ENCODE assay signal across 26 mouse cellular contexts in genomic region chr3:65129625-65130024, GRCm38 (mm10). TPM values are rescaled to one million over a fixed set of nuclear protein-coding genes. Genes with fewer than 3 reads are reported as not detected.
"Had no signal": no experiment of that assay in that cellular context is flagged by ENCODE, and none has a peak within 500 bp of the region (broad histone marks: within the 10 kb centered on the region; RNA-seq: fewer than 3 reads in every experiment).

No protein-coding gene starts in this region.

- DNase-seq: cerebellum, adult 8-10 months; cerebellum, adult 9-10 months; cerebellum, adult 9-11 months; cerebellum, postnatal 10 days; cerebellum, postnatal 14 days; cerebellum, postnatal 25 days; cerebellum, postnatal 36 days; embryo, embryonic 11 days; forebrain, postnatal 0 days; gastrocnemius, adult 2 months; gastrocnemius, postnatal 10 days; gastrocnemius, postnatal 14 days; gastrocnemius, postnatal 25 days; gastrocnemius, postnatal 36 days; heart, adult 18-20 months had no signal

- H3K9ac ChIP-seq: embryonic facial prominence, embryonic 12.5 days; embryonic facial prominence, embryonic 13.5 days; embryonic facial prominence, embryonic 15.5 days; forebrain, embryonic 12.5 days; forebrain, embryonic 13.5 days; forebrain, embryonic 15.5 days; forebrain, postnatal 0 days had no signal

- H3K9me3 ChIP-seq: embryonic facial prominence, embryonic 10.5 days; embryonic facial prominence, embryonic 12.5 days; embryonic facial prominence, embryonic 13.5 days; embryonic facial prominence, embryonic 15.5 days; forebrain, embryonic 10.5 days; forebrain, embryonic 12.5 days; forebrain, embryonic 13.5 days; forebrain, embryonic 15.5 days had no signal

- H3K27me3 ChIP-seq: embryonic facial prominence, embryonic 12.5 days; embryonic facial prominence, embryonic 13.5 days; embryonic facial prominence, embryonic 15.5 days; forebrain, embryonic 12.5 days; forebrain, embryonic 13.5 days; forebrain, embryonic 15.5 days had no signal

- ATAC-seq: forebrain, embryonic 13.5 days; forebrain, embryonic 14.5 days; forebrain, embryonic 15.5 days; forebrain, embryonic 16.5 days; forebrain, postnatal 0 days had no signal

- H3K4me3 ChIP-seq: embryonic facial prominence, embryonic 10.5 days; embryonic facial prominence, embryonic 12.5 days; embryonic facial prominence, embryonic 13.5 days; embryonic facial prominence, embryonic 15.5 days; erythroblast, embryonic 14.5 days; forebrain, embryonic 10.5 days; forebrain, embryonic 12.5 days; forebrain, embryonic 13.5 days; forebrain, embryonic 15.5 days; gastrocnemius, adult 2 months had no signal

- H3K4me2 ChIP-seq: embryonic facial prominence, embryonic 12.5 days; embryonic facial prominence, embryonic 13.5 days; embryonic facial prominence, embryonic 15.5 days; forebrain, embryonic 12.5 days; forebrain, embryonic 13.5 days; forebrain, embryonic 15.5 days had no signal

- H3K4me1 ChIP-seq: embryonic facial prominence, embryonic 10.5 days; embryonic facial prominence, embryonic 12.5 days; embryonic facial prominence, embryonic 13.5 days; embryonic facial prominence, embryonic 15.5 days; forebrain, embryonic 10.5 days; forebrain, embryonic 12.5 days; forebrain, embryonic 13.5 days; forebrain, embryonic 15.5 days had no signal

- H3K27ac ChIP-seq: embryonic facial prominence, embryonic 10.5 days; embryonic facial prominence, embryonic 12.5 days; embryonic facial prominence, embryonic 13.5 days; embryonic facial prominence, embryonic 15.5 days; forebrain, embryonic 10.5 days; forebrain, embryonic 12.5 days; forebrain, embryonic 13.5 days; forebrain, embryonic 15.5 days; gastrocnemius, adult 2 months had no signal

- H3K36me3 ChIP-seq: embryonic facial prominence, embryonic 10.5 days; embryonic facial prominence, embryonic 12.5 days; embryonic facial prominence, embryonic 13.5 days; embryonic facial prominence, embryonic 15.5 days; forebrain, embryonic 10.5 days; forebrain, embryonic 12.5 days; forebrain, embryonic 15.5 days had no signal

RNA-seq across cellular contexts. Expression of gene Kcnab1, which starts 20.4 kb away (rescaled TPM):
- polyA plus RNA-seq: erythroblast, embryonic 14.5 days had no signal
